ENCODE assay signal across 13 mouse cellular contexts in genomic region chr5:135241474-135241873, GRCm38 (mm10). TPM values are rescaled to one million over a fixed set of nuclear protein-coding genes. Genes with fewer than 3 reads are reported as not detected.
"Had no signal": no experiment of that assay in that cellular context is flagged by ENCODE, and none has a peak within 500 bp of the region (broad histone marks: within the 10 kb centered on the region; RNA-seq: fewer than 3 reads in every experiment).

No protein-coding gene starts in this region.

- H3K4me2 ChIP-seq: liver, embryonic 11.5 days; lung, embryonic 14.5 days; midbrain, embryonic 13.5 days had no signal

- H3K27me3 ChIP-seq: midbrain, embryonic 13.5 days had no signal

- ATAC-seq: liver, postnatal 0 days; lung, postnatal 0 days; midbrain, embryonic 13.5 days had no signal

- DNase-seq: kidney, postnatal 25 days; layer of hippocampus, adult 9-11 months; liver, postnatal 0 days; lung, embryonic 14.5 days; thymus, adult 18-20 months; thymus, postnatal 36 days had no signal

- H3K4me3 ChIP-seq: layer of hippocampus, adult 2 months; midbrain, embryonic 13.5 days had no signal

- H3K9ac ChIP-seq: liver, embryonic 14.5 days; liver, postnatal 0 days; lung, embryonic 14.5 days; midbrain, embryonic 13.5 days had no signal

- H3K27ac ChIP-seq: kidney, postnatal 0 days; layer of hippocampus, adult 2 months; liver, embryonic 14.5 days; macrophage; midbrain, embryonic 13.5 days had no signal

- H3K9me3 ChIP-seq: midbrain, embryonic 13.5 days had no signal

RNA-seq across cellular contexts. Expression of gene Fzd9, which starts 9.6 kb away (rescaled TPM):
- polyA plus RNA-seq: macrophage had no signal
